Mouse (Mus musculus): ENCODE measurements around the gene Dmac2. TPM values are rescaled to one million over a fixed set of nuclear protein-coding genes. Genes with fewer than 3 reads are reported as not detected.
A peak's percentile ranks its signal among the peaks of the same experiment; 100 is the strongest.

The Dmac2 gene
- polyA plus RNA-seq, 1 experiment from 2014 or later, result 38.8 TPM

DNA sequence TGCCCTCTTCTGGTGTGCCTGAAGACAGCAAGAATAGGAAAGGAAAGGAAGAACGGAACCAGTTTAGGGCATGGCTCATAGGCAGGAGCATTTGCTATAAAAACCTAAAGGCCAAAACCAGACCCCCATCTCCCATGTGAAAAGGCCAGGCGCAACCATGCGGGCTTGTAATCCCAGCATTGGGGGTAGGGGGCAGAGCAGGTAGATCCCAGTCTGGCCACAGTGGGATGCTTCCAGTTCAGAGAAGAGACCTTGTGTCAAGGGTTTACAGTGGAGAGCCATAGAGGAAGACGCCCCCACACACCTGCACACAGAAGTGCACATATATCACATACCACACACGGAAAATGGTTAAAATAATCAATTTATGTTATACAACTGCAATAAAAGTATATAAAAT, 5.1 kb upstream of the Dmac2 start:
- 92% methylated on average over 5 of the region's 5 CpGs for WGBS
- ATAC-seq, result no peak
- Histone ChIP-seq H3K4me3 (replicated peaks; ENCODE audit: low read length) (no peak overlapping the region), H3K4me1 (replicated peaks; ENCODE audit: control insufficient read depth, insufficient read depth, low read length) (peaks cover 3% of the 10 kb centered on the region; the same call in 1 of the 2 replicates), H3K27ac (ENCODE audit: low read length) (no peak overlapping the region), H3K9me3 (ENCODE audit: control insufficient read depth, low read length) (no peaks in the 10 kb centered on the region), H3K27me3 (replicated peaks; ENCODE audit: control insufficient read depth, insufficient read depth, low read length) (0 out of 2 replicates have a peak, but pooled peaks cover 3% of the 10 kb centered on the region), H3K9ac (replicated peaks; ENCODE audit: low read depth, low read length) (no peak overlapping the region), H3K4me2 (ENCODE audit: low read length) (no peak overlapping the region), H3K36me3 (ENCODE audit: control insufficient read depth, insufficient read depth) (no peaks in the 10 kb centered on the region)

DNA sequence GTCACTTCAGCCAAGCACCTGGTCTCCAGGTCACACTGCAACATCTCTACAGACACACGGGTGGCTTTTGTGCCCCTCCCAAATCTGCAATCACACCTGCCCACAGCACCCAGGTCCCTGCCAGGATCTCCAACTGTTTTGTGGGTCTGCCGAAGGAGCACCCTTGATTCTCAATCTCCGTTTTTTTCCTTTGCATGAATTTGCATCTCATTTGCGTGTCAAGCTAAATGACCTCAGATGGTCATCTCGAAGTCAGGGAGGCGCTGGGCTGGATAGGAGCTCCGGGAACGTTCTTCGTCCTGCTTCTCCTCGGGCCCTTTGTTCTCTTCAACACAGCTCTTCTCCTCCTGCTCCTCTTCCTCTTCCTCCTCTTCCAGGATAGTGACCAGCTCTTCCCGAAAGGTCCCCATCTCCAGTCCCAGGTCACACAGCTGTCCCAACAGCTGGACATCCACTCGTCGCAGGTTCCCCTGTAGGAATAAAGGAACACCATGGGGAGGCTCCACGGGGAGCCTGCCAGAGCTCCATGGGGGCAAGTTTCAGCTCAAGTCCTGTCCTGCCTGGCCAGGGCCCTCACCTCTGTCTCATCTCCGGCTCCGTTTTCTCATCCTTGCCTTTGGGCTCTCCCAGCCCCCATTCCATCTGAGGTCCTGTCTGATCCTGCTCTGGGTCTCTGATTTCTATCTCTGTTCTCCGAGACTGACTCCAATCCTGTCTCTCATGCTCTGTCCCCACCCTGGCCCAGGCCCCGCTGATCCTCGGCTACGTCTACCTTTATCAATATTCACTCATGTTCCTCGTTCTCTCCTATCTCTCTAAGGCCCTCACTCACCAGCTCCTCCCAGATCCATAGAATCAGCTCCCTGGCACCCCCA, 4.1 kb upstream of the Dmac2 start:
- WGBS, result 68% methylated on average over 21 of the region's 21 CpGs
- Histone ChIP-seq H3K36me3 (ENCODE audit: control insufficient read depth, insufficient read depth) (no peaks in the 10 kb centered on the region), H3K4me1 (replicated peaks; ENCODE audit: control insufficient read depth, insufficient read depth, low read length) (peaks cover 3% of the 10 kb centered on the region), H3K4me2 (ENCODE audit: low read length) (no peak overlapping the region), H3K9ac (replicated peaks; ENCODE audit: low read depth, low read length) (no peak overlapping the region), H3K27ac (ENCODE audit: low read length) (no peak overlapping the region), H3K4me3 (replicated peaks; ENCODE audit: low read length) (no peak overlapping the region), H3K9me3 (ENCODE audit: control insufficient read depth, low read length) (no peaks in the 10 kb centered on the region), H3K27me3 (replicated peaks; ENCODE audit: control insufficient read depth, insufficient read depth, low read length) (0 out of 2 replicates have a peak, but pooled peaks cover 3% of the 10 kb centered on the region)
- ATAC-seq, result no peak

DNA sequence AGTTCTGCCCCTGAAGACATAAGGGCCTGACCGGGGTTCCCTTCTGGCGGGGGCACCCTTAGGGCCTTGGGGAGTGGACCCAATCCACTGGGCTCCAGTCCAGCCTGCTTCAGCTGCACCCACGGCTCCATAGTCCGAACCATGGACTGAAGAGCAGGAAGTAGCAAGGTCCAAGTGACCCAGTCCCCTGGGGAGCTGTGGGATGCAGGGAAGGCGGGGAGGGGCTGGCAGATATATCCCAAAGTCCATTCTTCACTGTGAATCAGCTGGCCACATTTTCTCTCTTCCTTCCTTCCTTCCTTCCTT, 3.6 kb upstream of the Dmac2 start, which contains the start of gene Erich4:
Gene Erich4 (minus strand): TSS at position 187 of the 306 bp plus-strand sequence.
- Histone ChIP-seq H3K4me2 (ENCODE audit: low read length) (no peak within 1 kb of the TSS), H3K36me3 (ENCODE audit: control insufficient read depth, insufficient read depth) (no peaks in the 10 kb centered on the region), H3K4me3 (replicated peaks; ENCODE audit: low read length) (no peak within 1 kb of the TSS), H3K27ac (ENCODE audit: low read length) (no peak within 1 kb of the TSS), H3K4me1 (replicated peaks; ENCODE audit: control insufficient read depth, insufficient read depth, low read length) (peaks cover 3% of the 10 kb centered on the region), H3K27me3 (replicated peaks; ENCODE audit: control insufficient read depth, insufficient read depth, low read length) (0 out of 2 replicates have a peak, but pooled peaks cover 3% of the 10 kb centered on the region), H3K9ac (replicated peaks; ENCODE audit: low read depth, low read length) (no peak within 1 kb of the TSS), H3K9me3 (ENCODE audit: control insufficient read depth, low read length) (no peaks in the 10 kb centered on the region)
- WGBS, result 70% methylated on average over 5 of the region's 5 CpGs
- no peak for ATAC-seq

DNA sequence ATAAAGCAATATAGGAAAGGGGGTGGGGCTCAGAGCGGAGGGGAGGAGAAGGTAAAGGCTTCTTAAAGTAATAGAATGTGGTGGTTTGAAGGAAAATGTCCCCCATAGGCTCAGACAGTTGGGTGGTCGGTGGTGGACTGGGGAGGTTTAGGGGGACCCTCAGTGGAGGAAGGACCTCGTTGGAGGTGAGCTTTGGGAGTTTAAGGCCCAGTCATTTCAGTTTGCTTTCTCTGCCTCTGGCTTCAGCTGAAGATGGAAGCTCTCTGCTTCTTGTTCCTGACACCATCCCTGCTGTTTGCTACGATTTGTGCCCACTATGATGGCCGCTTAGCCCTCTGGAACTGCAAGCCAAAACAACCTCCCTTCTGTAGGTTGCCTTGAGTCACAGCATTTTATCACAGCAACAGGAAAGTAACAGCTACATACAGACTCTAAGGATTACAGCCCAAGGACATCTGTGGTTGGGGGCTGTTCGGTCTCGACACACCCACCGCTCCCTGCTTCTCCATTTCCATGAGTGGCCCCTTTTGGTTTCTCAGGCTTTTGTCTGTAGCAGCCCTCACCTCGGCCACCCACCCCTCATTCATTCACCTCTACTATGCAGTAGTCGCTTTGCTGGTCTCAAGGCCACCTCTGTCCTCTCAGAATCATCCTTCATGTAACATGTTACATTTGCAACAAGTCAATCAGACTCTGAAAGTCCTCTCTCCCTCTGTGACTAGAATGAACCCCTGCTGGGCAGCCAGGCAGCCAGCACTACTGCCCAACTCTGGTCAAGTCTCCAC, 1.6 kb upstream of the Dmac2 start:
- Histone ChIP-seq H3K27ac (ENCODE audit: low read length) (no peak overlapping the region), H3K4me1 (replicated peaks; ENCODE audit: control insufficient read depth, insufficient read depth, low read length) (peaks cover 3% of the 10 kb centered on the region), H3K4me2 (ENCODE audit: low read length) (no peak overlapping the region), H3K4me3 (replicated peaks; ENCODE audit: low read length) (no peak overlapping the region), H3K36me3 (ENCODE audit: control insufficient read depth, insufficient read depth) (peaks cover 4% of the 10 kb centered on the region; the same call in 1 of the 2 replicates), H3K9ac (replicated peaks; ENCODE audit: low read depth, low read length) (no peak overlapping the region), H3K27me3 (replicated peaks; ENCODE audit: control insufficient read depth, insufficient read depth, low read length) (0 out of 2 replicates have a peak, but pooled peaks cover 3% of the 10 kb centered on the region), H3K9me3 (ENCODE audit: control insufficient read depth, low read length) (no peaks in the 10 kb centered on the region)
- no peak for ATAC-seq
- 82% methylated on average over 10 of the region's 10 CpGs for WGBS

DNA sequence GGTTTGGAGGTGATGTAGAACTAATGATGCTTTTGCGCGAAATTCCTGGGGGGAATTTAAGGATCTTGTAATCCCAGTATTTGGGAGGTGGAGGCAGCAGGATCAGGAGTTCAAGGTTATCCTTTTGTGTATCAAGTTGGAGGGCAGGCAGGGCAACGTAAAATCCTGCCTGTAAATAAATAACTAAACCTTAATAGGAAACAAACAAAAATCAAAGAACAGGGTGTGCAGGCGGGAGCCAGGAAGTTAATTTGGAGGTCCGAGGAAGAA, 443 bp downstream of the Dmac2 start:
- Histone ChIP-seq H3K4me2 (ENCODE audit: low read length) (peak overlapping the region; percentile 73), H3K27me3 (replicated peaks; ENCODE audit: control insufficient read depth, insufficient read depth, low read length) (0 out of 2 replicates have a peak, but pooled peaks cover 3% of the 10 kb centered on the region), H3K4me3 (replicated peaks; ENCODE audit: low read length) (peak overlapping the region; percentile 68), H3K9me3 (ENCODE audit: control insufficient read depth, low read length) (no peaks in the 10 kb centered on the region), H3K27ac (ENCODE audit: low read length) (no peak overlapping the region), H3K4me1 (replicated peaks; ENCODE audit: control insufficient read depth, insufficient read depth, low read length) (peaks cover 3% of the 10 kb centered on the region), H3K36me3 (ENCODE audit: control insufficient read depth, insufficient read depth) (peaks cover 4% of the 10 kb centered on the region; the same call in 1 of the 2 replicates), H3K9ac (replicated peaks; ENCODE audit: low read depth, low read length) (peak overlapping the region; percentile 51)
- WGBS, result 15% methylated on average over 5 of the region's 5 CpGs
- no peak for ATAC-seq

DNA sequence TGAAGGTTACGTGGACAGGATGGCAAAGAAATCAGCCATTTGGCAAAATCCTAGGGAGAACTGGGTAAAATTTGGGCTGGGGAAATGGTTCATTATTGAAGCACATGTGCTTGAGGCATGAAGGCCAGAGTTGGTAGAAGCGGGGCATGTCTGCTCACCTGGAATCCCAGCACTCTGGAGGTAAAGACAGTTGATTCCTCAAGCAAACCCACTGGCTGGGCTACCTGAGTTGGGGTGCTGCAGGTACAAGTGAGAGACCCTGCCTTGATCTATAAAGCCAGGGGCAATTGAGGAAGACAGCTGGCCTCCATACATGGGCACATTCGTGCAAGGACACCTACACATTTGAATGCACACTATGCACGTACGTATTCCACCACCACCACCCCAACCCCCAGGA, 887 bp downstream of the Dmac2 start:
- Histone ChIP-seq H3K9ac (replicated peaks; ENCODE audit: low read depth, low read length) (no peak overlapping the region), H3K4me2 (ENCODE audit: low read length) (peak overlapping the region; percentile 73), H3K4me3 (replicated peaks; ENCODE audit: low read length) (no peak overlapping the region), H3K27me3 (replicated peaks; ENCODE audit: control insufficient read depth, insufficient read depth, low read length) (0 out of 2 replicates have a peak, but pooled peaks cover 3% of the 10 kb centered on the region), H3K27ac (ENCODE audit: low read length) (no peak overlapping the region), H3K36me3 (ENCODE audit: control insufficient read depth, insufficient read depth) (peaks cover 4% of the 10 kb centered on the region; the same call in 1 of the 2 replicates), H3K9me3 (ENCODE audit: control insufficient read depth, low read length) (no peaks in the 10 kb centered on the region), H3K4me1 (replicated peaks; ENCODE audit: control insufficient read depth, insufficient read depth, low read length) (peaks cover 3% of the 10 kb centered on the region)
- 90% methylated on average over 5 of the region's 5 CpGs for WGBS
- ATAC-seq, result no peak

DNA sequence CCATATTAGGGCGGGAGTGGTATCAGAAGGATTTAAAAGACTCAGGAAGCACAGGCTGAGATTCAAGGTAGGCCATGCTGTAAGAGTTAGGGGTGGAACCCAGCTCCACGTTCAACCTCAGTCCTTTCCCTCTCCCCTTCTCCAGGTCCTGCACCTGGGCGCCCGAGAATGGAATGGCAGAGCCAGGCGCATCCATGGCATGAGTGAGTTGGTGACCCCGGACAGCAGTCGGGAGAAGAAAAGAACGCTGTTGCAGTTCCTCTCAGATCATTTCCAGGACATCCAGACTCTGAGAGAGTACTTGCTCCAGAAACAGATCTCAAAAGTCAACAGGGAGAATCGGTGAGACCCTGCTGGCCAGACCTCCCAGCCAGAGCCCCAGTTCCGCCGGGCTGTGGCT, 1.5 kb downstream of the Dmac2 start:
- Histone ChIP-seq H3K27ac (ENCODE audit: low read length) (no peak overlapping the region), H3K27me3 (replicated peaks; ENCODE audit: control insufficient read depth, insufficient read depth, low read length) (0 out of 2 replicates have a peak, but pooled peaks cover 3% of the 10 kb centered on the region), H3K9me3 (ENCODE audit: control insufficient read depth, low read length) (no peaks in the 10 kb centered on the region), H3K4me1 (replicated peaks; ENCODE audit: control insufficient read depth, insufficient read depth, low read length) (peaks cover 3% of the 10 kb centered on the region), H3K9ac (replicated peaks; ENCODE audit: low read depth, low read length) (no peak overlapping the region), H3K4me3 (replicated peaks; ENCODE audit: low read length) (no peak overlapping the region), H3K36me3 (ENCODE audit: control insufficient read depth, insufficient read depth) (peaks cover 4% of the 10 kb centered on the region; the same call in 1 of the 2 replicates), H3K4me2 (ENCODE audit: low read length) (no peak overlapping the region)
- WGBS, result 92% methylated on average over 10 of the region's 11 CpGs
- ATAC-seq, result no peak

DNA sequence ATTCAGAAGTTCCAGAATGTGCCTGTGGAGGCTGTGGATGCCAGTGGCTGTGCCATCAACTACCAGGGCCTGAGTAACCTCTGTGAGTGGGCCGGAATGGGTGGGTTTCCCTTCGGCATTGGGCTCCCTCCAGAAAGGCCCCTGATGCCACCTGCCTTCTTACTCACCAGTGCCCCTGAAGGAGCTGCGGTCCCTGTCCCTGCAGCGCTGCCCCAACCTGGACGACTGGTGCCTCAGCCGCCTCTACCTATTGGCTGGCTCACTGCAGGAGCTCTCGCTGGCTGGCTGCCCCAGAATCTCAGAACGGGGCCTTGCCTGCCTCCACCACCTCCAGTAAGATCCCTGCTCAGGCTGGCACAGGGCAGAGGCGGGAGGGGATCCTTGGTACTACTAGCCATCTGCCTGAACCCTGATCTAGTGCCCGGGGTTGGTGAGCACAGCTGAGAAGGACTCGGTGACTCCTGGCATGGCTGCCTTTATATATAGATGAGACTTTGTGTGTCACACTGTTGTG, 4.7 kb downstream of the Dmac2 start:
- Histone ChIP-seq H3K4me2 (ENCODE audit: low read length) (no peak overlapping the region), H3K27me3 (replicated peaks; ENCODE audit: control insufficient read depth, insufficient read depth, low read length) (peaks cover 9% of the 10 kb centered on the region), H3K9me3 (ENCODE audit: control insufficient read depth, low read length) (no peaks in the 10 kb centered on the region), H3K4me1 (replicated peaks; ENCODE audit: control insufficient read depth, insufficient read depth, low read length) (peaks cover 10% of the 10 kb centered on the region), H3K4me3 (replicated peaks; ENCODE audit: low read length) (no peak overlapping the region), H3K36me3 (ENCODE audit: control insufficient read depth, insufficient read depth) (peaks cover 4% of the 10 kb centered on the region; the same call in 1 of the 2 replicates), H3K27ac (ENCODE audit: low read length) (no peak overlapping the region), H3K9ac (replicated peaks; ENCODE audit: low read depth, low read length) (no peak overlapping the region)
- no peak for ATAC-seq
- 84% methylated on average over 11 of the region's 11 CpGs for WGBS

DNA sequence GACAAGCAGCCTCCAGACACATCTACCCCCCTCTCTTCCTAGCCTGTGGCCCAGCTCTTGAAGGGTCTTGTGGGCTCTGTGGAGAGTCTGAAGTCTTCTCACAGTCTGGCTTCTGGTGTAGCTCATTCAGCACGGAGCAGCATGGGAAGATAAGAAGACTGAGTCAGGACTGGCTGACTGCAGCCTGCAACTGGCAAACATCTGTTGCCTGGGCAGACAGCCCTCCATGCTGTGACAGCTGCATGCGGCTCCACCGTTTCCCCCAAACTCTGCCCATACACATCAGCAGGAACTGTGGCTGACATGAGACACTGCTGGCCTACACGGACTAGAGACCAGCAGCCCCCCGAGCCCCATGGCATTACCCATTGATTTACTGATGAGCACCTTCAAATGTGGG, 5.6 kb downstream of the Dmac2 start:
- Histone ChIP-seq H3K36me3 (ENCODE audit: control insufficient read depth, insufficient read depth) (peaks cover 7% of the 10 kb centered on the region; the same call in 1 of the 2 replicates), H3K9ac (replicated peaks; ENCODE audit: low read depth, low read length) (no peak overlapping the region), H3K4me2 (ENCODE audit: low read length) (no peak overlapping the region), H3K27ac (ENCODE audit: low read length) (no peak overlapping the region), H3K4me1 (replicated peaks; ENCODE audit: control insufficient read depth, insufficient read depth, low read length) (peaks cover 10% of the 10 kb centered on the region), H3K4me3 (replicated peaks; ENCODE audit: low read length) (no peak overlapping the region), H3K27me3 (replicated peaks; ENCODE audit: control insufficient read depth, insufficient read depth, low read length) (peaks cover 9% of the 10 kb centered on the region), H3K9me3 (ENCODE audit: control insufficient read depth, low read length) (no peaks in the 10 kb centered on the region)
- no peak for ATAC-seq
- WGBS, result 87% methylated on average over 5 of the region's 5 CpGs
